Mouse (Mus musculus): ENCODE measurements around the gene Vmn1r104.
"Not testable (repeated sequence)": the region's sequence is repeated elsewhere in the genome, so short reads cannot be mapped to it uniquely, and the experiment has no call there.

Gene Vmn1r104

GRCm38 (mm10) chr7:20533537-20533936 lies at the start of gene Vmn1r104:
Gene Vmn1r104, plus strand, starts transcription at chr7:20533837.
- not testable (repeated sequence) for DNase-seq

GRCm38 (mm10) chr7:20510434-20510833 lies 23.2 kb upstream of the Vmn1r104 start, which contains the start of gene Vmn1r103:
Gene Vmn1r103, minus strand, starts transcription at chr7:20510534.
- DNase-seq = not testable (repeated sequence)

GRCm38 (mm10) chr7:20545657-20546056 lies 12.0 kb downstream of the Vmn1r104 start, which contains the start of gene Gm5726:
Gene Gm5726, minus strand, starts transcription at chr7:20545757.
- not testable (repeated sequence) for DNase-seq

GRCm38 (mm10) chr7:20576141-20576540 lies 42.5 kb downstream of the Vmn1r104 start, which contains the start of gene Gm4141:
Gene Gm4141, minus strand, starts transcription at chr7:20576241.
- DNase-seq = not testable (repeated sequence)

Measured in spleen, adult 18-20 months (tissue).